Mouse (Mus musculus) fat pad, adult 2 months (tissue): ENCODE data around the gene Zfp937.
A peak's percentile ranks its signal among the peaks of the same experiment; 100 is the strongest.
"Not testable (repeated sequence)": the region's sequence is repeated elsewhere in the genome, so short reads cannot be mapped to it uniquely, and the experiment has no call there.

Source experiments
- DNase-seq: peaks from one replicate; pipeline ENCODE4 v3.0.0-alpha.2; 2011; ENCODE audit warnings: low read depth, low spot score; ENCODE audit errors: extremely low read depth

Gene Zfp937

DNA sequence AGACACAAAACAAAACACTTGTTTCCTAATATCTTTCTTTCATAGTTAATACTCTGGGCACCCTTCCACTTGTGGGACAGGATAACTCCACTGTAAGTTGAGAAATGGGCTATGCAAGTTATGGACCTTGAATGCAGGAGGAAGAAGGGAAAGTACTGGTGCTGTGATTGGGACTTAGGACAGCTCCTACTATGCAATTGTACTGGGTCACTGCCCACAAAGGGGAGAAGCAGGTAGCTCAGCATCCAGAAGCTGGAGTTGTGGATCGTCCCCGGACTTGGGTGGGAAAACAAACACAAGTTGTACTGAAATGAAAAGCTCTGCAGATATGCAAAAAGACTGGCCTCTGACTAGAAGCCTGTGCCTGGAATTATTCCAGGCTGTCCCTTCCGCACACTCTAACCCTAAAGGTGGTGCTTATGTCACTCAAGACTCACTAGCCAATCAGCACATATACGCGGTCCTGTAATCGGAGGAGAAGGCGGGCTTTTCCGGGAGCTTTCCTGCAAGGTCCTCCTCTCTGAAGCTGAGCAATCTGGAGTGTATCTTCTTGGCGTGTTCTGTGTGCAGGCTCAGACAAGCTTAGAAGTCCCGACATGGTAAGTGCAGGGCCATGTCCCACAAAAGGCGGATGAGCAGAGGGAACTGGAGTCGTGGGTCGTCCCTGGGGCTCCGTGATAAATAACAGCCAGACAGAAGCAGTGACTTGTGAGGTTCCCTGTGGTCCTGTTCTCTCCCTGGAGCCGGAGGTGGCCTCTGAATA, at the start of gene Zfp937:
TSS of gene Zfp937 (plus strand) at position 474 of the 763 bp plus-strand sequence.
- peak; percentile 5 for DNase-seq

DNA sequence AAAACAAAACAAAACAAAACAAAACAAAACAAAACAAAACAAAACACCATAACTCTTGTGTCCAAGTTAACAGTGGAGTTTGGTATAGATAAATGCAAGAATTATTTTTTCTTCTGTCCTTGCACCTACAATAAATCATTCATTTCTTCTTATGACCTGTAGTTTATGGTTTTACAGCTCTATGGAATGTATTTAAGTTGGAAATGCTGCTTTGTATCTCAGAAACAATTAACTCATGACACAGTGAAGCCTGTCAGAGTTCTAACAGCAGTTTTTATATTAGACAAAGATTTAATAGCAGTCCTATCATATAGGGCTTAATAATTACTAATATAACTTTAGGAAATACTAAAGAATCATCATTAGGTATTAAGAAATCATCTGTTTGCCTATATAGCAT, 44.0 kb upstream of the Zfp937 start:
- no peak for DNase-seq

DNA sequence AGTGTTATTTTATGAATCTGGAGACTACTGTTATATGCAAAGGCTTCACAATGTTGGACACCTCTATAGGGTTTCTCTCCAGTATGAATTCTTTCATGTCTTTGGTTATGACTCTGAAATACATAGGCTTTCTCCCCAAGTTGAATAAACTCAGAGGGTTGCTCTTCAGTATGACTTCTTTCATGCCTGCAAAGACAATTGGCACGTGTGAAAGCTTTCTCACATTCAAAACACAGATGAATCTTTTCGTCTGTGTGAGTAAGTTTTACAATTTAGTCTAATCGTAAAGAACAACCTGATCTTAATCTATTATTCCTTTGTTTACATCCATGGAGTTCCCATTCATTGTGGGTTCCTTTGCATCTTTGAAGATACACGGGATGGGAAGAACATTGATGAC, 38.3 kb upstream of the Zfp937 start, which contains the start of gene Gm10770:
TSS of gene Gm10770 (minus strand) at position 101 of the 400 bp plus-strand sequence.
- DNase-seq = not testable (repeated sequence)

DNA sequence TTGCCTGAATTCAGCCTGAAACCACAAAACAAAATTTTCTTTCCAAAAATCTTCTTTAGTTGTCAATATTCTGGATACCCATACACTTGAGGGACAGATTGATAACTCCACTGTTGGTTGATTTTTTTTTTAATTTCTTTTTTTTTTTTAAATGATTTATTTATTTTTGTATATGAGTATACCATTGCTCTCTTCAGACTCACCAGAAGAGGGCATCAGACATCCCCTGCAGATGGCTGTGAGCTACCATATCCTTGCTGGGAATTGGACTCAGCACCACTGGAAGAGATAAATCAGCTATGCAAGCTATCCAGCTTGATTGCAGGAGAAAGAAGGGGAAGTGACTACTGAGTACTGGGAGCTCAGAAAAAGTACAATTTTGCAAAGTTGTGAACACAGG, 36.8 kb upstream of the Zfp937 start:
- not testable (repeated sequence) for DNase-seq

GRCm38 (mm10) chr2:150181570-150181999, 36.3 kb upstream of the Zfp937 start, which contains the start of gene Gm14139:
Gene Gm14139, plus strand, starts transcription at chr2:150181755.
- not testable (repeated sequence) for DNase-seq

- not testable (repeated sequence) for DNase-seq
Measured at GRCm38 (mm10) chr2:150218363-150218725, 471 bp downstream of the Zfp937 start.

DNA sequence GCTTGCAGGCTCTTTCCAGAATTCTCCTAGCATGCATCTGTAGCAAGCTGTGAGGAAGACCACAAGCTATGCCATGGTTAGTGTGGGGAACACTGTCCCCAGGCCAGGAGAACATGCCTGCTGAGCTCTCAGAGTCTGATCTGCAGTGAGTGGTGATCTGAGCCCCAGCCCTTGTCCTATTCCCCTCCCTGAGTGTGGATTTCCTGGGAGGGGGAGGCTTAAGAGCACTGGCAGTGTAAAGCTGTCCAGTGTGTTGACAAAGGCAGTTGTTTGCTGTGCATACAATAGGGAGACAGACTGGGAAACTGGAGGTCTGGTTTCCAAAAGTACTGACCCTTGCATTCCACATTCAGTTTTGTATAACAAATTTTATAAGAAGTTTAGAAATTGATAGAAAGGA, 5.4 kb downstream of the Zfp937 start:
- DNase-seq = not testable (repeated sequence)

DNA sequence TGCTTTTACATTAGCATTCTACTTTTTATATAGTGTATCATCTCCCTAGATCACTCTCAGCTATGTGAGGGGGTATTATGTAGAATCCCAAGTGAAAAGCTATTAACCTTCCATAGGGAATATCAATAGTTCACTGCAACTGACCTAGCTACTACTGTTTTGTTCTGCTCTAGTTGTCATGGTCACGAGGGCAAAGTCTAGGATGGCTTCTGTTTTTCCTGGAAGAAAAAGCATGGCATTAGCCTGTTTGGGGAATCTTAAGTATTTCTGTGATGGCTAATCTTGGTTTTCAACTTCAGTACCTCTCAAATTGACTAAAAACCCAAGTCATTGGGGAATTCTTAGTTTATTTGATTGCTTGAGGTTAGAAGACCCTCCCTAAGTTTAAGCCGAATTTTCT, 25.3 kb downstream of the Zfp937 start:
- no peak for DNase-seq

DNA sequence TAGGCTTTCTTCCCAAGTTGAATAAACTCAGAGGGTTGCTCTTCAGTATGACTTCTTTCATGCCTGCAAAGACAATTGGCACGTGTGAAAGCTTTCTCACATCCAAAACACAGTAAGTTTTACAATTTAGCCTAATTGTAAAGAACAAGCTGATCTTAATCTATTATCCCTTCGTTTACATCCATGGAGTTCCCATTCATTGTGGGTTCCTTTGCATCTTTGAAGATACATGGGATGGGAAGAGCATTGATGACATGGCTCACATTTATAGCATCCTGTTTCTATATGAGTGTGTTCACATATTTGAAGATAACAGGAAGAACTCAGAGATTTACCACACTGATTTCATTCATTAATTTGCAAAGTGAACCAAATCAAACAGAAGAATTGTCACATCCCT, 37.6 kb downstream of the Zfp937 start, which contains the start of gene Gm21994:
TSS of gene Gm21994 (minus strand) at position 101 of the 400 bp plus-strand sequence.
- not testable (repeated sequence) for DNase-seq

- DNase-seq = not testable (repeated sequence)
Measured at GRCm38 (mm10) chr2:150256861-150257260, 39.0 kb downstream of the Zfp937 start.

DNA sequence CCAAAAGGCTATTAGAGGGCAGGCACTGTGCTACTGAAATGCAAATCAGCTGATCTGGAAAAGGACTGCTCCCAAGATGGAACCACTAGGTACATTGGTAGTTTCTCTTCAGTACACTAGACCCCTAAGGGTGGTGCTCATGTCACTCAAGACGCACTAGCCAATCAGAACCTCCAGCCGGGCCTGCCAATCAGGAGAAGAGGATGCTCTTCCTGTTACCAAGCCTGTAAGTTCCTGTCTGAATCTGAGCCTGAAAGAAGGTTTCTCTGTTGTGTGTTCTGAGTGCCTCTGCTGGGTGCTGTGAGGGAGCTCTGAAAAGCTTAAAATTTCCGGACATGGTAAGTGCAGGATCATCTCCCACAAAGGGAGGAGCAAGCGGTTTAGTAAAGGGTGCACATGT, 39.4 kb downstream of the Zfp937 start, which contains the start of gene Gm14124:
TSS of gene Gm14124 (plus strand) at position 227 of the 400 bp plus-strand sequence.
- not testable (repeated sequence) for DNase-seq
